In the genomic region with DNA sequence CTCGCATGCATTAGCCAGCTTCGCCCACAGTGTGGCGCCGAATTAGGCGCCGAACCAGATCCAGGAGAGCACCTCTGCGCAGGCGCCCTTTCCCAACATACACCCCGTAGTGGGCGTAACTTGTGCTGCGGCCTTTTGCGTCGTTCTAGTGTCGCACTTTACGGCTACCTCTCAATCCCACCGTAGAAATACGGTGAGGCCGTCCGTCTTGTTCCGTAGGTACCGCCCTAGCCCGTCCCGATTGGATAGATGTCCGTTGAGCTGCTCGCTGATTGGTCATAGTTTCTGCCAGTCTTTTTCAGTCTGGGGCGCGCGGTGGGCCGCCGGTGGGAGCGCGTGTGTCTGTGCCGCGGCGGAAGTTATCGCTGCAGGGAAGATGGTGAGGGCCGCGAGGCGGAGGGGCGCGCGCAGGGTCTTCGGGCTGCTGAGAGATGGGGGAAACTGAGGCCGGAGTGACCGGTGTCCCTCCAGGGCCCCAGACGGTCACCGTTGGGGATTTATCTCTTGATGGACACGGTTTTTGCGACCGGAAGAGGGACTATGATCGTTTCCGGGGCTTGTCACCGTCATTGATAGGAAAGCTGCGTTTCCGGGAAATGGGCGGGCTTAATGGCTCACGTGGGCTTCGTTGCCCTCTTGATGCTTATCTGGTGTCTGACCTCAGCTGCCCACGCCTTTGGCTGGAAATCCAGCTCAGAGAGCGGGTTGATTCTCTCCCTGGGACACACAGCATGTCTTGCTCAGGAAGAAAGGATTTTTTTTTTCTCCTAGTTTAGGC, we compare ENCODE assay signal across 8 mouse cellular contexts. TPM values are rescaled to one million over a fixed set of nuclear protein-coding genes. Genes with fewer than 3 reads are reported as not detected.
DNase-seq lines count a peak whose midpoint lies in the region; ATAC-seq and TF ChIP-seq lines count a peak whose summit lies in the region.

Gene Lsm4, plus strand, starts transcription at position 170 of the 778 bp plus-strand sequence.

- peak within 1 kb of the TSS; percentile 89 for H3K27ac ChIP-seq in MEL (ENCODE audit: control insufficient read depth, low read depth, low read length)
- peak within 1 kb of the TSS; percentile 98 for H3K27ac ChIP-seq in cerebellum, adult 2 months (ENCODE audit: insufficient read depth, low read length)
- peak within 1 kb of the TSS; percentile 96 for H3K27ac ChIP-seq in forebrain, postnatal 0 days (ENCODE audit: low read depth, low read length)
- peak within 1 kb of the TSS; percentile 96 for H3K27ac ChIP-seq in lung, embryonic 15.5 days

- H3K36me3 ChIP-seq in MEL (ENCODE audit: control insufficient read depth in 1 of 2, insufficient read depth in 2 of 2, low read length in 2 of 2): peaks cover 0 to 20% of the 10 kb centered on the region in 2 experiments; a peak in 2 of 4 replicates
- H3K36me3 ChIP-seq in forebrain, postnatal 0 days (ENCODE audit: insufficient read depth): peaks cover 8% of the 10 kb centered on the region
- H3K36me3 ChIP-seq in lung, embryonic 15.5 days: peaks cover 13% of the 10 kb centered on the region

- peak; percentile 97 for ATAC-seq in forebrain, postnatal 0 days
- peak; percentile 97 for ATAC-seq in lung, embryonic 15.5 days (ENCODE audit: borderline replicate concordance, extremely low read depth, low FRiP score, low TSS enrichment)

- TF ChIP-seq RAD21 in MEL (IDR thresholded peaks at IDR 0.05; ENCODE audit: low read depth, low read length): peak; percentile 33

- peak within 1 kb of the TSS; percentile 55 for H3K4me2 ChIP-seq in forebrain, postnatal 0 days (ENCODE audit: low read depth)
- peak within 1 kb of the TSS; percentile 78 for H3K4me2 ChIP-seq in lung, embryonic 15.5 days

- WGBS in cerebellum, adult 2 months: under 1% methylated on average over 60 of the region's 60 CpGs
- under 1% methylated on average over 60 of the region's 60 CpGs for WGBS in forebrain, postnatal 0 days
- under 1% methylated on average over 60 of the region's 60 CpGs for WGBS in lung, embryonic 15.5 days

- peak within 1 kb of the TSS; percentile 67 to 77 for H3K4me3 ChIP-seq in MEL (ENCODE audit: control insufficient read depth in 1 of 2, insufficient read depth in 1 of 2, low read depth in 2 of 2, low read length in 2 of 2)
- H3K4me3 ChIP-seq in cerebellum, adult 2 months (replicated peaks; ENCODE audit: insufficient read depth, low read depth, low read length): peak within 1 kb of the TSS; percentile 76
- H3K4me3 ChIP-seq in forebrain, postnatal 0 days (ENCODE audit: low read depth, low read length): peak within 1 kb of the TSS; percentile 66
- peak within 1 kb of the TSS; percentile 66 for H3K4me3 ChIP-seq in lung, embryonic 15.5 days

- DNase-seq in MEL (ENCODE audit: low read depth, low spot score): peak; percentile 100
- DNase-seq in cerebellum, adult 2 months: peak; percentile 99 to 100
- DNase-seq in forebrain, postnatal 0 days: peak; percentile 100
- peak; percentile 99 for DNase-seq in heart, postnatal 4 days
- DNase-seq in layer of hippocampus, adult 8-10 months (ENCODE audit: low spot score in 2 of 2): peak; percentile 98 to 99
- DNase-seq in ovary, adult 18-20 months (ENCODE audit: low spot score): peak; percentile 97
- peak; percentile 100 for DNase-seq in thymus, postnatal 0 days (ENCODE audit: low spot score)

- TF ChIP-seq POLR2A in MEL (IDR thresholded peaks at IDR 0.05; ENCODE audit: control insufficient read depth in 1 of 2, insufficient read depth in 1 of 2, low read depth in 1 of 2, low read length in 2 of 2, poor library complexity in 1 of 2): peak; percentile 49 to 90
- peak; percentile 83; the same call in 1 of the 2 replicates for TF ChIP-seq POLR2A in cerebellum, adult 2 months (IDR thresholded peaks at IDR 0.05; ENCODE audit: borderline replicate concordance, insufficient read depth, low read length)

- no peaks in the 10 kb centered on the region for H3K9me3 ChIP-seq in MEL (replicated peaks; ENCODE audit: insufficient read depth, low read length)
- H3K9me3 ChIP-seq in forebrain, postnatal 0 days (ENCODE audit: low read length): no peaks in the 10 kb centered on the region
- no peaks in the 10 kb centered on the region for H3K9me3 ChIP-seq in lung, embryonic 15.5 days

- H3K4me1 ChIP-seq in MEL (ENCODE audit: control insufficient read depth in 1 of 2, insufficient read depth in 2 of 2, low read length in 2 of 2): peaks cover 5 to 21% of the 10 kb centered on the region in 2 experiments; a peak in 3 of 4 replicates
- peaks cover 10% of the 10 kb centered on the region for H3K4me1 ChIP-seq in cerebellum, adult 2 months (ENCODE audit: control insufficient read depth, insufficient read depth, low read length)
- peaks cover 14% of the 10 kb centered on the region for H3K4me1 ChIP-seq in forebrain, postnatal 0 days (ENCODE audit: insufficient read depth)
- peaks cover 26% of the 10 kb centered on the region for H3K4me1 ChIP-seq in lung, embryonic 15.5 days

- peaks cover 22% of the 10 kb centered on the region for H3K79me2 ChIP-seq in MEL (ENCODE audit: control insufficient read depth, insufficient read depth, low read length, poor library complexity)

- H3K9ac ChIP-seq in MEL (ENCODE audit: control insufficient read depth, low read depth, low read length, poor library complexity, severe bottlenecking): peak within 1 kb of the TSS; percentile 84
- peak within 1 kb of the TSS; percentile 67 for H3K9ac ChIP-seq in forebrain, postnatal 0 days
- H3K9ac ChIP-seq in lung, embryonic 15.5 days: peak within 1 kb of the TSS; percentile 66

- H3K27me3 ChIP-seq in MEL (ENCODE audit: control insufficient read depth in 1 of 2, insufficient read depth in 2 of 2, low read length in 2 of 2): no peaks in the 10 kb centered on the region
- no peaks in the 10 kb centered on the region for H3K27me3 ChIP-seq in cerebellum, adult 2 months (ENCODE audit: control insufficient read depth, insufficient read depth, low read length)
- H3K27me3 ChIP-seq in forebrain, postnatal 0 days (ENCODE audit: insufficient read depth, low read length): no peaks in the 10 kb centered on the region
- H3K27me3 ChIP-seq in lung, embryonic 15.5 days: no peaks in the 10 kb centered on the region

- TF ChIP-seq EP300 in MEL (IDR thresholded peaks at IDR 0.05; ENCODE audit: low read depth in 1 of 2, low read length in 2 of 2): peak in 1 of 2 experiments; percentile 56; a peak in 1 of 4 replicates

- peak; percentile 69 to 73 (median 72) for TF ChIP-seq CTCF in MEL (IDR thresholded peaks at IDR 0.05 in 2 of 3, conservative IDR thresholded peaks at IDR 0.05 in 1 of 3; ENCODE audit: control insufficient read depth in 1 of 3, insufficient read depth in 1 of 3, low read depth in 2 of 3, low read length in 3 of 3, poor library complexity in 1 of 3, severe bottlenecking in 1 of 3)
- peak; percentile 85 for TF ChIP-seq CTCF in cerebellum, adult 2 months (IDR thresholded peaks at IDR 0.05; ENCODE audit: borderline replicate concordance, insufficient read depth, low read depth, low read length)
- peak; percentile 82 for TF ChIP-seq CTCF in forebrain, postnatal 0 days (IDR thresholded peaks at IDR 0.05; ENCODE audit: low read depth)

TF ChIP-seq in MEL, 35 proteins besides CTCF, POLR2A, EP300 and RAD21 (continues in another document):
- TF ChIP-seq MEF2A (IDR thresholded peaks at IDR 0.05; ENCODE audit: extremely low read depth, insufficient replicate concordance, low read depth, low read length, poor library complexity, severe bottlenecking) (no peak), TBP (IDR thresholded peaks at IDR 0.05; ENCODE audit: low read depth, low read length) (peak; percentile 76), MXI1 (IDR thresholded peaks at IDR 0.05; ENCODE audit: low read depth, low read length) (no peak; the same call in 1 of the 2 replicates), USF1 (IDR thresholded peaks at IDR 0.05; ENCODE audit: low read depth, low read length) (peak; percentile 96), TCF12 (IDR thresholded peaks at IDR 0.05; ENCODE audit: low read depth, low read length) (0 out of 2 replicates have a peak, but pooled peaks have one; percentile 23), GATA1 (IDR thresholded peaks at IDR 0.05; ENCODE audit: low read depth, low read length) (peak; percentile 93), SMC3 (IDR thresholded peaks at IDR 0.05; ENCODE audit: low read depth, low read length) (peak; percentile 75), BHLHE40 (IDR thresholded peaks at IDR 0.05; ENCODE audit: borderline replicate concordance, low read depth, low read length) (peak; percentile 86), MAX (IDR thresholded peaks at IDR 0.05; ENCODE audit: low read length) (peak; percentile 89), MYC (IDR thresholded peaks at IDR 0.05; ENCODE audit: low read depth, low read length) (peak; percentile 93), POLR2AphosphoS5 (IDR thresholded peaks at IDR 0.05; ENCODE audit: borderline replicate concordance, low read depth, low read length) (peak; percentile 19; the same call in 1 of the 2 replicates), HCFC1 (IDR thresholded peaks at IDR 0.05; ENCODE audit: low read depth, low read length) (peak; percentile 88), ELF1 (IDR thresholded peaks at IDR 0.05; ENCODE audit: low read depth, low read length) (peak; percentile 86), ZC3H11A (IDR thresholded peaks at IDR 0.05; ENCODE audit: low read depth, low read length) (no peak), CHD1 (IDR thresholded peaks at IDR 0.05; ENCODE audit: low read depth, low read length) (no peak), CHD2 (IDR thresholded peaks at IDR 0.05; ENCODE audit: low read length) (peak; percentile 72; the same call in 1 of the 2 replicates), SIN3A (IDR thresholded peaks at IDR 0.05; ENCODE audit: low read length) (peak; percentile 87), NRF1 (IDR thresholded peaks at IDR 0.05; ENCODE audit: insufficient read depth, low read depth, low read length, poor library complexity, severe bottlenecking) (peak; percentile 89), JUND (IDR thresholded peaks at IDR 0.05; ENCODE audit: low read depth, low read length) (no peak), USF2 (IDR thresholded peaks at IDR 0.05; ENCODE audit: borderline replicate concordance in 1 of 2, insufficient read depth in 1 of 2, low read depth in 1 of 2, low read length in 2 of 2) (peak; percentile 51 to 80)

RNA-seq across cellular contexts. Expression of gene Lsm4, which starts in this region (rescaled TPM):
- total RNA-seq in MEL (2012; rRNA removed): 152 and 172 TPM in 2 replicates
- polyA plus RNA-seq in MEL (2012; ENCODE audit: insufficient read depth in 1 of 2, insufficient read length in 2 of 2, low read depth in 1 of 2, low replicate concordance in 2 of 2, missing spikeins in 1 of 2): 1,000 to 10,000 TPM in 1 of 2 experiments, 100 to 1,000 TPM in 1; 514 to 2,024 TPM
- polyA plus RNA-seq in cerebellum, adult 2 months (2012; rRNA removed): 113 and 117 TPM in 2 replicates
- 93.7 and 140 TPM in 2 replicates for total RNA-seq in forebrain, postnatal 0 days (2014; rRNA removed)
- polyA plus RNA-seq in forebrain, postnatal 0 days (2015; fragmentation: Nextera tagmentation; extraction: Ambion mirVana): 177 and 231 TPM in 2 replicates
- 100 to 1,000 TPM; 107 to 120 TPM for total RNA-seq in heart, postnatal 4 days (2021)
- 10 to 100 TPM; 57.1 to 66.2 (median 64.1) TPM for total RNA-seq in layer of hippocampus, adult 8-10 months (2022)
- polyA plus RNA-seq in lung, embryonic 15.5 days (2015; fragmentation: Nextera tagmentation; extraction: Ambion mirVana): 268 and 320 TPM in 2 replicates
- polyA plus RNA-seq in thymus, postnatal 0 days (2015; fragmentation: Nextera tagmentation; extraction: Ambion mirVana): 333 and 377 TPM in 2 replicates

Comparison
In these comparisons a context has a peak if more than half of its experiments do, and no peak if none do; other contexts are left out.
1. Peak in every context shown above with its lines: DNase-seq, ATAC-seq, H3K4me3 ChIP-seq and H3K27ac ChIP-seq.